Comparison of ENCODE assay signal across 17 mouse cellular contexts in genomic region chr3:133579671-133580070, GRCm38 (mm10).
"Had no signal": no experiment of that assay in that cellular context is flagged by ENCODE, and none has a peak within 500 bp of the region (broad histone marks: within the 10 kb centered on the region; RNA-seq: fewer than 3 reads in every experiment).

No protein-coding gene starts in this region.

- H3K4me1 ChIP-seq: liver, embryonic 13.5 days; midbrain, embryonic 12.5 days; midbrain, embryonic 15.5 days; neural tube, embryonic 13.5 days had no signal

- H3K27me3 ChIP-seq: liver, embryonic 13.5 days; midbrain, embryonic 12.5 days; midbrain, embryonic 15.5 days; neural tube, embryonic 13.5 days had no signal

- H3K4me3 ChIP-seq: left cerebral cortex, adult 2 months; liver, embryonic 13.5 days; midbrain, embryonic 12.5 days; midbrain, embryonic 15.5 days; myocyte; neural tube, embryonic 13.5 days had no signal

- H3K27ac ChIP-seq: left cerebral cortex, adult 2 months; liver, embryonic 13.5 days; midbrain, embryonic 12.5 days; midbrain, embryonic 15.5 days; neural tube, embryonic 13.5 days; stomach, postnatal 0 days had no signal

- H3K4me2 ChIP-seq: liver, embryonic 13.5 days; midbrain, embryonic 12.5 days; midbrain, embryonic 15.5 days; neural tube, embryonic 13.5 days had no signal

- H3K36me3 ChIP-seq: liver, embryonic 13.5 days; midbrain, embryonic 12.5 days; midbrain, embryonic 15.5 days; neural tube, embryonic 13.5 days had no signal

- H3K9me3 ChIP-seq: liver, embryonic 13.5 days; midbrain, embryonic 12.5 days; midbrain, embryonic 15.5 days; neural tube, embryonic 13.5 days had no signal

- H3K9ac ChIP-seq: liver, embryonic 13.5 days; midbrain, embryonic 12.5 days; midbrain, embryonic 15.5 days; neural tube, embryonic 13.5 days had no signal

- DNase-seq: kidney, adult 18-20 months; kidney, postnatal 36 days; layer of hippocampus, postnatal 36 days; liver, embryonic 13.5 days; lung, adult 2 months; lung, postnatal 14 days; lung, postnatal 4 days; retina, postnatal 1 day; thymus, adult 2 months; thymus, postnatal 14 days; thymus, postnatal 4 days had no signal

- ATAC-seq: midbrain, embryonic 15.5 days had no signal
